Mouse (Mus musculus): ENCODE results near the gene Duoxa2. TPM values are rescaled to one million over a fixed set of nuclear protein-coding genes. Genes with fewer than 3 reads are reported as not detected.

Duoxa2 gene
- polyA plus RNA-seq, 1 experiment from 2014 or later, result not detected

Other genes with a start within 250 kb of the Duoxa2 start
- 16.0 and 17.9 TPM in 2 replicates for gene Spg11, start 180.5 kb upstream of the Duoxa2 start, polyA plus RNA-seq (2014; fragmentation: Nextera tagmentation; extraction: Ambion mirVana)
- gene B2m, start 151.2 kb upstream of the Duoxa2 start, polyA plus RNA-seq (2014; fragmentation: Nextera tagmentation; extraction: Ambion mirVana), result 98.5 and 101 TPM in 2 replicates
- 0.15 TPM in 1 of 2 replicates, not detected in the other for gene Trim69, start 138.2 kb upstream of the Duoxa2 start, polyA plus RNA-seq (2014; fragmentation: Nextera tagmentation; extraction: Ambion mirVana)
- gene Patl2, start 112.7 kb upstream of the Duoxa2 start, polyA plus RNA-seq (2014; fragmentation: Nextera tagmentation; extraction: Ambion mirVana), result not detected in 2 replicates
- gene Terb2, start 112.6 kb upstream of the Duoxa2 start, polyA plus RNA-seq (2014; fragmentation: Nextera tagmentation; extraction: Ambion mirVana), result not detected in 2 replicates
- 28.4 and 31.7 TPM in 2 replicates for gene Sord, start 64.2 kb upstream of the Duoxa2 start, polyA plus RNA-seq (2014; fragmentation: Nextera tagmentation; extraction: Ambion mirVana)
- gene Duox2, start 451 bp upstream of the Duoxa2 start, polyA plus RNA-seq (2014; fragmentation: Nextera tagmentation; extraction: Ambion mirVana), result not detected in 2 replicates
- gene Duoxa1, start 14.8 kb downstream of the Duoxa2 start, polyA plus RNA-seq (2014; fragmentation: Nextera tagmentation; extraction: Ambion mirVana), result not detected in 2 replicates
- gene Duox1, start 16.8 kb downstream of the Duoxa2 start, polyA plus RNA-seq (2014; fragmentation: Nextera tagmentation; extraction: Ambion mirVana), result 0.05 TPM in 1 of 2 replicates, not detected in the other
- 5.2 and 6.9 TPM in 2 replicates for gene Shf, start 70.3 kb downstream of the Duoxa2 start, polyA plus RNA-seq (2014; fragmentation: Nextera tagmentation; extraction: Ambion mirVana)
- gene Slc28a2, start 127.6 kb downstream of the Duoxa2 start, polyA plus RNA-seq (2014; fragmentation: Nextera tagmentation; extraction: Ambion mirVana), result not detected in 2 replicates
- gene Gm14085, start 186.0 kb downstream of the Duoxa2 start, polyA plus RNA-seq (2014; fragmentation: Nextera tagmentation; extraction: Ambion mirVana), result not detected in 2 replicates

Data from forebrain, embryonic 11.5 days (tissue).